18 mouse cellular contexts compared by ENCODE assay signal in genomic region chr5:131524900-131525465, GRCm38 (mm10).
DNase-seq lines count a peak whose midpoint lies in the region; ATAC-seq and TF ChIP-seq lines count a peak whose summit lies in the region.
"Had no signal": no experiment of that assay in that cellular context is flagged by ENCODE, and none has a peak within 500 bp of the region (broad histone marks: within the 10 kb centered on the region; RNA-seq: fewer than 3 reads in every experiment).

No protein-coding gene starts in this region.

- ATAC-seq in forebrain, embryonic 15.5 days (replicated peaks) = 0 out of 2 replicates have a peak, but pooled peaks have one; percentile 23
- ATAC-seq in intestine, embryonic 14.5 days (replicated peaks; ENCODE audit: low FRiP score, low TSS enrichment, low read depth) = peak; percentile 45; the same call in 1 of the 2 replicates
- ATAC-seq in intestine, postnatal 0 days = no peak

- H3K27ac ChIP-seq in forebrain, embryonic 15.5 days (replicated peaks) = no peak overlapping the region
- no peak overlapping the region for H3K27ac ChIP-seq in forebrain, embryonic 10.5 days
- H3K27ac ChIP-seq in intestine, embryonic 14.5 days (ENCODE audit: low read depth) = no peak overlapping the region
- no peak overlapping the region for H3K27ac ChIP-seq in intestine, postnatal 0 days (ENCODE audit: low read depth, low read length)
- H3K27ac ChIP-seq: gastrocnemius, adult 2 months; hindbrain, embryonic 10.5 days had no signal

- no peaks in the 10 kb centered on the region for H3K9me3 ChIP-seq in forebrain, embryonic 15.5 days
- H3K9me3 ChIP-seq in forebrain, embryonic 10.5 days = no peaks in the 10 kb centered on the region
- H3K9me3 ChIP-seq in intestine, embryonic 14.5 days (ENCODE audit: control insufficient read depth, low read length) = no peaks in the 10 kb centered on the region
- H3K9me3 ChIP-seq in intestine, postnatal 0 days (ENCODE audit: control insufficient read depth) = no peaks in the 10 kb centered on the region
- H3K9me3 ChIP-seq: heart, embryonic 12.5 days; hindbrain, embryonic 10.5 days had no signal

- no peak overlapping the region for H3K9ac ChIP-seq in forebrain, embryonic 15.5 days (replicated peaks)
- H3K9ac ChIP-seq in intestine, embryonic 14.5 days (ENCODE audit: low read length) = no peak overlapping the region
- H3K9ac ChIP-seq in intestine, postnatal 0 days (ENCODE audit: low read depth, low read length) = no peak overlapping the region
- H3K9ac ChIP-seq: heart, embryonic 12.5 days; hindbrain, embryonic 14.5 days had no signal

- TF ChIP-seq CTCF in intestine, postnatal 0 days (IDR thresholded peaks at IDR 0.05; ENCODE audit: low read depth) = no peak

- 0 out of 2 replicates have a peak, but pooled peaks cover 3% of the 10 kb centered on the region for H3K36me3 ChIP-seq in forebrain, embryonic 15.5 days
- peaks cover 35% of the 10 kb centered on the region for H3K36me3 ChIP-seq in forebrain, embryonic 10.5 days (replicated peaks)
- H3K36me3 ChIP-seq in intestine, embryonic 14.5 days (ENCODE audit: control insufficient read depth, insufficient read depth, low read length) = peaks cover 5% of the 10 kb centered on the region
- no peaks in the 10 kb centered on the region for H3K36me3 ChIP-seq in intestine, postnatal 0 days (ENCODE audit: control insufficient read depth, insufficient read depth)
- H3K36me3 ChIP-seq: heart, embryonic 12.5 days had no signal

- H3K4me2 ChIP-seq in forebrain, embryonic 15.5 days (replicated peaks) = no peak overlapping the region
- no peak overlapping the region for H3K4me2 ChIP-seq in intestine, embryonic 14.5 days (ENCODE audit: low read length)
- peak overlapping the region; percentile 40; the same call in 1 of the 2 replicates for H3K4me2 ChIP-seq in intestine, postnatal 0 days (replicated peaks; ENCODE audit: low read depth)
- H3K4me2 ChIP-seq: heart, embryonic 12.5 days; hindbrain, embryonic 14.5 days had no signal

- H3K4me3 ChIP-seq in forebrain, embryonic 15.5 days = no peak overlapping the region
- no peak overlapping the region for H3K4me3 ChIP-seq in forebrain, embryonic 10.5 days
- H3K4me3 ChIP-seq in intestine, embryonic 14.5 days (ENCODE audit: low read depth, low read length) = no peak overlapping the region
- H3K4me3 ChIP-seq in intestine, postnatal 0 days (ENCODE audit: low read depth, low read length) = no peak overlapping the region
- H3K4me3 ChIP-seq: erythroblast, embryonic 14.5 days; gastrocnemius, adult 2 months; heart, embryonic 12.5 days; hindbrain, embryonic 10.5 days had no signal

- peaks cover 77% of the 10 kb centered on the region for H3K4me1 ChIP-seq in forebrain, embryonic 15.5 days
- H3K4me1 ChIP-seq in forebrain, embryonic 10.5 days = peaks cover 71% of the 10 kb centered on the region
- H3K4me1 ChIP-seq in intestine, embryonic 14.5 days (replicated peaks; ENCODE audit: control insufficient read depth, insufficient read depth, low read length) = peaks cover 8% of the 10 kb centered on the region; the same call in 1 of the 2 replicates
- H3K4me1 ChIP-seq in intestine, postnatal 0 days (replicated peaks; ENCODE audit: control insufficient read depth, insufficient read depth, low read length) = 0 out of 2 replicates have a peak, but pooled peaks cover 4% of the 10 kb centered on the region

- no peak for DNase-seq in forebrain, embryonic 10.5 days (ENCODE audit: extremely low spot score, low spot score)
- DNase-seq in intestine, embryonic 14.5 days (ENCODE audit: low spot score) = no peak
- DNase-seq in urinary bladder, postnatal 14 days (ENCODE audit: low spot score) = no peak
- no peak for DNase-seq in right cerebral cortex, postnatal 36 days (ENCODE audit: low spot score in 2 of 2)
- DNase-seq in spleen, adult 18-20 months = no peak
- DNase-seq: adrenal gland, adult 2 months; adrenal gland, postnatal 25 days; cerebellum, adult 2 months; cerebellum, postnatal 14 days; gastrocnemius, adult 2 months; gastrocnemius, postnatal 25 days; kidney, adult 18-20 months had no signal

- 21% methylated on average over 12 of the region's 12 CpGs for WGBS in forebrain, embryonic 15.5 days
- WGBS in forebrain, embryonic 10.5 days = 72% methylated on average over 12 of the region's 12 CpGs
- 54% methylated on average over 12 of the region's 12 CpGs for WGBS in intestine, embryonic 14.5 days
- WGBS in intestine, postnatal 0 days = 28% methylated on average over 12 of the region's 12 CpGs

- H3K27me3 ChIP-seq in forebrain, embryonic 15.5 days = no peaks in the 10 kb centered on the region
- peaks cover 9% of the 10 kb centered on the region; the same call in 1 of the 2 replicates for H3K27me3 ChIP-seq in forebrain, embryonic 10.5 days (ENCODE audit: poor library complexity, severe bottlenecking)
- no peaks in the 10 kb centered on the region for H3K27me3 ChIP-seq in intestine, embryonic 14.5 days (replicated peaks; ENCODE audit: control insufficient read depth, insufficient read depth, low read length)
- H3K27me3 ChIP-seq in intestine, postnatal 0 days (replicated peaks; ENCODE audit: control insufficient read depth, insufficient read depth, low read length) = no peaks in the 10 kb centered on the region
